Mouse (Mus musculus) liver, embryonic 15.5 days (tissue): ENCODE results near the gene Gng2. TPM values are rescaled to one million over a fixed set of nuclear protein-coding genes. Genes with fewer than 3 reads are reported as not detected.

Experiments used
- ATAC-seq: fragments of 200-750 bp; cut with Nextera tagmentation; 2 replicates; pipeline ENCODE4 v1.8.0; 2017; ENCODE audit warnings: moderate number of reproducible peaks, mild to moderate bottlenecking, moderate library complexity; ENCODE audit not compliant: insufficient read depth
- H3K27ac ChIP-seq: fragments of 300-500 bp; sonication (generic); replicated peaks from 2 replicates; pipeline ENCODE4 v1.5.1; 2015; ENCODE audit warnings: mild to moderate bottlenecking, inconsistent platforms
- H3K27me3 ChIP-seq: fragments of 300-500 bp; sonication (generic); 2 replicates; pipeline ENCODE4 v1.6.1; 2015; ENCODE audit warnings: mild to moderate bottlenecking, inconsistent platforms
- H3K36me3 ChIP-seq: fragments of 300-500 bp; sonication (generic); replicated peaks from 2 replicates; pipeline ENCODE4 v1.6.1; 2015; ENCODE audit warnings: moderate library complexity, mild to moderate bottlenecking, inconsistent platforms
- H3K4me1 ChIP-seq: fragments of 300-500 bp; sonication (generic); replicated peaks from 2 replicates; pipeline ENCODE4 v1.6.1; 2015; ENCODE audit warnings: inconsistent platforms
- H3K4me2 ChIP-seq: fragments of 300-500 bp; sonication (generic); 2 replicates; pipeline ENCODE4 v1.6.1; 2015; ENCODE audit warnings: moderate library complexity, mild to moderate bottlenecking, inconsistent platforms
- H3K4me3 ChIP-seq: fragments of 300-500 bp; sonication (generic); replicated peaks from 2 replicates; pipeline ENCODE4 v1.5.1; 2015; ENCODE audit warnings: mild to moderate bottlenecking, inconsistent platforms
- H3K9ac ChIP-seq: fragments of 300-500 bp; sonication (generic); 2 replicates; pipeline ENCODE4 v1.6.1; 2015; ENCODE audit warnings: moderate library complexity, mild to moderate bottlenecking, inconsistent platforms
- H3K9me3 ChIP-seq: fragments of 300-500 bp; sonication (generic); replicated peaks from 2 replicates; pipeline ENCODE4 v1.6.1; 2016; ENCODE audit warnings: inconsistent platforms
- WGBS: fragments of 180-500 bp; shearing (Covaris S2); methylation state at CpG from one replicate; pipeline ENCODE4 v1.1.7; 2015; ENCODE audit warnings: mixed read lengths; ENCODE audit not compliant: insufficient replicate concordance; 5-methylcytosine and 5-hydroxymethylcytosine counted together
- polyA plus RNA-seq: library from polyadenylated mRNA; unstranded; fragments of >200 nt; fragmentation: Nextera tagmentation; extraction: Ambion mirVana; gene quantifications from 2 replicates; pipeline ENCODE4 v1.2.1, GENCODE M21; 2015

Gene Gng2
- polyA plus RNA-seq, 1 experiment from 2014 or later = 9.8 TPM

DNA sequence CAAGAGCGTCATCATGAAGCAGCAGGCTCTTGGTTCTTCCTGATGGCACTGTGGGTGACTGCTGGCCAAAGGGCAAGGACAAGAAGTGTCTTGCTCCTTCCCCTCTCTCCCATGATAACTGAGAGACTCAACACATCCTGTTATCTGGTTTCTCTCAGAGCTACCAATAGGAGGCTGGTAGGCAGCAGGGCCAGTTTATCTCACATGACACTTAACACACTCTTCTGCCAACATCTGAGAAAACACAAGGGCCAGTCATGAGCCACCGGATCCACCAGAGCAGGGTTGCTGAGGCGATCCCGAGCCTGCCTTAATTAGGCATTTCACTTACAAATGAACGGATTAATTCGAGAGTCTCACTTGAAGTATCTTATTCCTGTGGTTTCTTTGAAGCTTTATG, 49.5 kb downstream of the Gng2 start:
- ATAC-seq = peak; percentile 88

DNA sequence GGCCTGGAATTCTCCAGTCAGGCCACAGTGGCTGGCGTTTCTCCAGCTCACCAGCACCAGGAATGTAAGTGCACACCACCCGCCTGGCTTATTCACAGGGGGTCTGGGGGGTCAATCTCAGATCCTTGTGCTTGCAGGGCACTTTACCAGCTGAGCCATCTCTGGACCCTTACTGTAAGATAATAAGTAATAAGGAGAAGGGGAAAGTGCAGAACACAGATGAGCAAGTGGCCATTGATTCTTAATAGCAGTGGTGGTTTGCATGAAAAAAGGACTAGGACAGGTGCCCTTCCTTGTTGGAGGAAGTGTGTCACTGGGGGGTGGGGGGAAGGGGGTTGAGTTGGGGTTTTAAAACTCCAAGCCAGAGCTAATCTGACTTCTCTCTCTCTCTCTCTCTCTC, 50.3 kb downstream of the Gng2 start:
- Histone ChIP-seq H3K4me2 (no peak overlapping the region), H3K27ac (no peak overlapping the region), H3K27me3 (no peaks in the 10 kb centered on the region), H3K36me3 (no peaks in the 10 kb centered on the region), H3K4me3 (no peak overlapping the region), H3K9me3 (no peaks in the 10 kb centered on the region), H3K9ac (no peak overlapping the region), H3K4me1 (peaks cover 16% of the 10 kb centered on the region)
- 47% methylated on average over 2 of the region's 2 CpGs for WGBS
- no peak for ATAC-seq

More for the DNA sequence above, 49.5 kb downstream of the Gng2 start:
- Histone ChIP-seq H3K9ac (no peak overlapping the region), H3K4me1 (peaks cover 16% of the 10 kb centered on the region), H3K9me3 (no peaks in the 10 kb centered on the region), H3K27ac (peak overlapping the region; percentile 53; the same call in 1 of the 2 replicates), H3K4me3 (no peak overlapping the region), H3K36me3 (no peaks in the 10 kb centered on the region), H3K27me3 (no peaks in the 10 kb centered on the region), H3K4me2 (no peak overlapping the region; the same call in 1 of the 2 replicates)
- WGBS = 27% methylated on average over 6 of the region's 6 CpGs

GRCm38 (mm10) chr14:19926312-19926711, 51.1 kb downstream of the Gng2 start:
- Histone ChIP-seq H3K4me1 (peaks cover 16% of the 10 kb centered on the region), H3K27me3 (no peaks in the 10 kb centered on the region), H3K9ac (no peak overlapping the region), H3K4me3 (no peak overlapping the region), H3K9me3 (no peaks in the 10 kb centered on the region), H3K27ac (no peak overlapping the region), H3K4me2 (no peak overlapping the region), H3K36me3 (no peaks in the 10 kb centered on the region)
- 47% methylated on average over 8 of the region's 8 CpGs for WGBS
- no peak for ATAC-seq

GRCm38 (mm10) chr14:19925157-19925556, 52.3 kb downstream of the Gng2 start:
- H3K36me3 ChIP-seq = no peaks in the 10 kb centered on the region
- peaks cover 16% of the 10 kb centered on the region for H3K4me1 ChIP-seq
- no peak overlapping the region for H3K4me2 ChIP-seq
- 53% methylated on average over 6 of the region's 6 CpGs for WGBS
- H3K27me3 ChIP-seq = no peaks in the 10 kb centered on the region
- H3K4me3 ChIP-seq = no peak overlapping the region
- H3K9ac ChIP-seq = no peak overlapping the region
- no peaks in the 10 kb centered on the region for H3K9me3 ChIP-seq
- no peak for ATAC-seq
- no peak overlapping the region for H3K27ac ChIP-seq

- Histone ChIP-seq H3K9ac (no peak overlapping the region), H3K4me1 (peaks cover 16% of the 10 kb centered on the region), H3K9me3 (no peaks in the 10 kb centered on the region), H3K4me2 (no peak overlapping the region), H3K4me3 (no peak overlapping the region), H3K27me3 (no peaks in the 10 kb centered on the region), H3K36me3 (no peaks in the 10 kb centered on the region), H3K27ac (no peak overlapping the region)
- no peak for ATAC-seq
- WGBS = 58% methylated on average over 2 of the region's 2 CpGs
Measured at GRCm38 (mm10) chr14:19924086-19924485, 53.3 kb downstream of the Gng2 start.

DNA sequence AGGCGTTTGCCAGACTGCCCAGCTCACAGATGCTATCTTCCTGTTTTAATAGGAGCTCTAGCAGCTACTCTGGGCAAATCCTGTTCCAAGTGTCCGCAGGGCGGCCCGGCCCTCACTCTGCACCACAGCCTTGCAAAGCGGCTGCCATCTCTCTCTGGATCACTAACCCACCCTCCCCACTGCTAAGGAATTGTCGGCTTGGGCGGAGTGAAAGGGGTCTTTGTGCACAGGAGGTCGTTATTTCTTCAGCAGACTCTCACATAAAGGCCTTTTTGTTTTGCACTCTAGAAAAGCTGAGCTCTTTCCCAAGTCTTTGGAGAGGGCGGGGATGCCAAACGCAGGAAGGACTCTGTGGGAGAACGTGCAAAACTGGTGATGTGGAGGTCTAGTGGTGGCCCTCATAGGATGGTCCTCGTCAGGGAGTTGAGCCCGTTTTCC, 57.2 kb downstream of the Gng2 start:
- no peak overlapping the region for H3K4me3 ChIP-seq
- H3K9me3 ChIP-seq = no peaks in the 10 kb centered on the region
- H3K27me3 ChIP-seq = no peaks in the 10 kb centered on the region
- H3K4me2 ChIP-seq = no peak overlapping the region
- no peaks in the 10 kb centered on the region; the same call in 1 of the 2 replicates for H3K4me1 ChIP-seq
- H3K36me3 ChIP-seq = no peaks in the 10 kb centered on the region
- no peak for ATAC-seq
- WGBS = 67% methylated on average over 13 of the region's 13 CpGs
- H3K27ac ChIP-seq = no peak overlapping the region
- H3K9ac ChIP-seq = no peak overlapping the region

- no peak overlapping the region for H3K27ac ChIP-seq
- ATAC-seq = no peak
- 70% methylated on average over 7 of the region's 7 CpGs for WGBS
Measured at GRCm38 (mm10) chr14:19919789-19920188, 57.6 kb downstream of the Gng2 start.

GRCm38 (mm10) chr14:19917534-19917933, 59.9 kb downstream of the Gng2 start:
- WGBS = 70% methylated on average over 7 of the region's 7 CpGs
- Histone ChIP-seq H3K9me3 (no peaks in the 10 kb centered on the region), H3K36me3 (no peaks in the 10 kb centered on the region), H3K4me2 (no peak overlapping the region), H3K9ac (no peak overlapping the region), H3K4me1 (no peaks in the 10 kb centered on the region), H3K27me3 (no peaks in the 10 kb centered on the region), H3K4me3 (no peak overlapping the region), H3K27ac (no peak overlapping the region)
- no peak for ATAC-seq

More at GRCm38 (mm10) chr14:19919789-19920188, 57.6 kb downstream of the Gng2 start:
- H3K36me3 ChIP-seq = no peaks in the 10 kb centered on the region
- H3K4me3 ChIP-seq = no peak overlapping the region
- H3K27me3 ChIP-seq = no peaks in the 10 kb centered on the region
- no peak overlapping the region for H3K4me2 ChIP-seq
- no peaks in the 10 kb centered on the region for H3K4me1 ChIP-seq
- no peak overlapping the region for H3K9ac ChIP-seq
- no peaks in the 10 kb centered on the region for H3K9me3 ChIP-seq

- H3K4me1 ChIP-seq = no peaks in the 10 kb centered on the region
- no peak for ATAC-seq
- no peaks in the 10 kb centered on the region for H3K36me3 ChIP-seq
- H3K4me3 ChIP-seq = no peak overlapping the region
- no peaks in the 10 kb centered on the region for H3K27me3 ChIP-seq
- no peaks in the 10 kb centered on the region for H3K9me3 ChIP-seq
- H3K27ac ChIP-seq = no peak overlapping the region
- no peak overlapping the region for H3K4me2 ChIP-seq
- WGBS = 62% methylated on average over 2 of the region's 2 CpGs
- no peak overlapping the region for H3K9ac ChIP-seq
Measured at GRCm38 (mm10) chr14:19916315-19916714, 61.1 kb downstream of the Gng2 start.

GRCm38 (mm10) chr14:19912891-19913290, 64.5 kb downstream of the Gng2 start:
- ATAC-seq = no peak
- Histone ChIP-seq H3K9me3 (no peaks in the 10 kb centered on the region), H3K9ac (no peak overlapping the region), H3K4me3 (no peak overlapping the region), H3K27me3 (no peaks in the 10 kb centered on the region), H3K4me2 (no peak overlapping the region), H3K36me3 (no peaks in the 10 kb centered on the region), H3K4me1 (no peaks in the 10 kb centered on the region), H3K27ac (no peak overlapping the region)
- 49% methylated on average over 3 of the region's 3 CpGs for WGBS

DNA sequence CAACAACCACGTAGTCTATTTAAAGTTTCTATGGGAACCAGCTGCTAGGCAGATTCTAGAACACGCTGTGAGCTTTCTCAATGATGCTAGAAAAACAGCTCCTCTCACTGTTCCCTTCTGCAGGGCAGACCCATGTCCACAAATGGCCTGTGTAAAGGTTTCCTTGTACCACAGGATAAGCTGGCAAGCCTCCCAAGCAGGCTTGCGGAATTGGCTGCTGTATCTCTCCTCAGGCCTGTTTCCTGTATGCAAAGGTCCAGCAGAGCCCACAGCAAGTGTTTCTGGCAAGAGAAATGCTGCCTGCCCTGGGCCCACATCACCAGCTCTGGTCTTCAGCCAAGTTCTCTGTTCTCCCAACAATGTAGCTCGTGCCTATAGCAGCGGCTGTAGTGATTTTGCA, 71.8 kb downstream of the Gng2 start:
- H3K36me3 ChIP-seq = no peaks in the 10 kb centered on the region
- no peak overlapping the region for H3K9ac ChIP-seq
- no peaks in the 10 kb centered on the region for H3K4me1 ChIP-seq
- no peaks in the 10 kb centered on the region for H3K9me3 ChIP-seq
- H3K27me3 ChIP-seq = no peaks in the 10 kb centered on the region
- no peak for ATAC-seq
- no peak overlapping the region for H3K4me2 ChIP-seq
- 57% methylated on average over 5 of the region's 5 CpGs for WGBS
- H3K4me3 ChIP-seq = no peak overlapping the region
- H3K27ac ChIP-seq = no peak overlapping the region

DNA sequence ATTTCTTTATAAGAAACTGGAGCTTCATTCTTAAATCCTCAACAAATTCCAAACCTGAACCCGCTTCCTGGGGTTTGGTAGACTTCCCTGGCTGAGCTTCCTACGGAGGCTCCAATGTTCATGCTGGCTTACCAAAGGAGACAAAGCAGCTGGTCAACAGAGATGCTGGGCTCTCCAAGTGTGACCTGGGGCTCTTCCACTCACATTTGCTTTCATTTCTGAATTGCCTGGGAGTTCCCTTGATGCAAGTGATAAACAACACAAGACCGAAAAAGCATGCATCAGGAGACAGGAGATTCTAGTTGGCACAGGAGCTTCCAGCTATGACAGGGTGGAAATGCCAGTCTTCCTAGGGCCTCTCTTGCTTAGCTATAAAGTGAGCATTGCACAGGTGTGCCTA, 72.6 kb downstream of the Gng2 start:
- ATAC-seq = no peak
- WGBS = 60% methylated on average over 3 of the region's 3 CpGs

More for the DNA sequence above, 72.6 kb downstream of the Gng2 start:
- no peak overlapping the region for H3K27ac ChIP-seq
- H3K4me3 ChIP-seq = no peak overlapping the region
- no peaks in the 10 kb centered on the region for H3K4me1 ChIP-seq
- H3K27me3 ChIP-seq = no peaks in the 10 kb centered on the region
- no peak overlapping the region for H3K4me2 ChIP-seq
- no peaks in the 10 kb centered on the region for H3K36me3 ChIP-seq
- H3K9me3 ChIP-seq = no peaks in the 10 kb centered on the region
- no peak overlapping the region for H3K9ac ChIP-seq
